Mouse (Mus musculus) ES-Bruce4 (cell line): ENCODE results near the gene Cadps. TPM values are rescaled to one million over a fixed set of nuclear protein-coding genes. Genes with fewer than 3 reads are reported as not detected.

Source experiments
- H3K27ac ChIP-seq: 2 replicates; pipeline ENCODE4 v1.5.1; 2012; ENCODE audit warnings: low read length, inconsistent platforms; ENCODE audit not compliant: insufficient read depth
- H3K27me3 ChIP-seq: 2 replicates; pipeline ENCODE4 v1.6.1; 2012; ENCODE audit warnings: mild to moderate bottlenecking, low read length, inconsistent platforms; ENCODE audit not compliant: control insufficient read depth, poor library complexity, insufficient read depth, severe bottlenecking
- H3K36me3 ChIP-seq: 2 replicates; pipeline ENCODE4 v1.6.1; 2012; ENCODE audit warnings: inconsistent platforms, mild to moderate bottlenecking, low read length, moderate library complexity; ENCODE audit not compliant: control insufficient read depth, poor library complexity, insufficient read depth, severe bottlenecking
- H3K4me1 ChIP-seq: one replicate; pipeline ENCODE4 v1.8.1; 2011; ENCODE audit warnings: low read length; ENCODE audit not compliant: control insufficient read depth, insufficient read depth
- H3K4me3 ChIP-seq: 2 replicates; pipeline ENCODE4 v1.5.1; 2011; ENCODE audit warnings: low read depth, mild to moderate bottlenecking, low read length
- H3K9ac ChIP-seq: 2 replicates; pipeline ENCODE4 v1.6.1; 2012; ENCODE audit warnings: low read depth, mild to moderate bottlenecking, inconsistent platforms; ENCODE audit not compliant: poor library complexity, severe bottlenecking
- H3K9me3 ChIP-seq: replicated peaks from 2 replicates; pipeline ENCODE4 v1.6.1; 2012; ENCODE audit warnings: mild to moderate bottlenecking, low read length, inconsistent platforms; ENCODE audit not compliant: control insufficient read depth, poor library complexity, insufficient read depth, severe bottlenecking
- CTCF ChIP-seq: IDR thresholded peaks from one replicate; pipeline ENCODE4 v1.8.1; 2011; ENCODE audit warnings: low read depth, low read length
- EP300 ChIP-seq: IDR thresholded peaks from 2 replicates; pipeline ENCODE4 v1.6.1; 2011; ENCODE audit warnings: low read depth, low read length; ENCODE audit not compliant: insufficient read depth
- POLR2A ChIP-seq: IDR thresholded peaks from one replicate; pipeline ENCODE4 v1.8.1; 2011; ENCODE audit warnings: low read length; ENCODE audit not compliant: insufficient read depth
- polyA plus RNA-seq: library from polyadenylated mRNA; stranded (reverse); fragments of >200 nt; gene quantifications from 2 replicates; pipeline ENCODE4 v1.2.4, GENCODE M21; 2011; ENCODE audit warnings: low read depth; ENCODE audit not compliant: missing spikeins, insufficient read depth, insufficient read length

The Cadps gene
- polyA plus RNA-seq, 1 experiment: 1.3 TPM

- H3K4me1 ChIP-seq: no peaks in the 10 kb centered on the region
- H3K9me3 ChIP-seq: no peaks in the 10 kb centered on the region
- no peak overlapping the region for H3K9ac ChIP-seq
- TF ChIP-seq POLR2A: no peak
- TF ChIP-seq CTCF: no peak
- no peak for TF ChIP-seq EP300
- H3K36me3 ChIP-seq: no peaks in the 10 kb centered on the region
- H3K27me3 ChIP-seq: no peaks in the 10 kb centered on the region
- no peak overlapping the region for H3K4me3 ChIP-seq
- H3K27ac ChIP-seq: no peak overlapping the region
Observed at GRCm38 (mm10) chr14:12722452-12723194, 100.3 kb downstream of the Cadps start.

- H3K9me3 ChIP-seq: no peaks in the 10 kb centered on the region
- TF ChIP-seq POLR2A: no peak
- TF ChIP-seq EP300: no peak
- no peak overlapping the region for H3K4me3 ChIP-seq
- no peaks in the 10 kb centered on the region for H3K27me3 ChIP-seq
- no peaks in the 10 kb centered on the region for H3K36me3 ChIP-seq
- H3K4me1 ChIP-seq: no peaks in the 10 kb centered on the region
- no peak overlapping the region for H3K27ac ChIP-seq
- H3K9ac ChIP-seq: no peak overlapping the region
Observed at GRCm38 (mm10) chr14:12718766-12719165, 104.1 kb downstream of the Cadps start.

GRCm38 (mm10) chr14:12715906-12716659 lies 106.8 kb downstream of the Cadps start:
- H3K4me3 ChIP-seq: no peak overlapping the region
- H3K27ac ChIP-seq: no peak overlapping the region
- no peaks in the 10 kb centered on the region for H3K4me1 ChIP-seq
- no peak overlapping the region for H3K9ac ChIP-seq
- no peak for TF ChIP-seq POLR2A
- TF ChIP-seq CTCF: no peak
- TF ChIP-seq EP300: no peak
- no peaks in the 10 kb centered on the region for H3K27me3 ChIP-seq
- no peaks in the 10 kb centered on the region for H3K9me3 ChIP-seq
- H3K36me3 ChIP-seq: no peaks in the 10 kb centered on the region

- no peaks in the 10 kb centered on the region for H3K4me1 ChIP-seq
- H3K36me3 ChIP-seq: no peaks in the 10 kb centered on the region
- no peak overlapping the region for H3K27ac ChIP-seq
- no peak overlapping the region for H3K4me3 ChIP-seq
- TF ChIP-seq CTCF (no peak), POLR2A (no peak), EP300 (no peak)
- H3K9ac ChIP-seq: no peak overlapping the region
- H3K9me3 ChIP-seq: no peaks in the 10 kb centered on the region
- H3K27me3 ChIP-seq: no peaks in the 10 kb centered on the region
Observed at GRCm38 (mm10) chr14:12707395-12707794, 115.5 kb downstream of the Cadps start.

GRCm38 (mm10) chr14:12704461-12704860 lies 118.4 kb downstream of the Cadps start:
- H3K27me3 ChIP-seq: no peaks in the 10 kb centered on the region
- no peak overlapping the region for H3K9ac ChIP-seq
- no peaks in the 10 kb centered on the region for H3K4me1 ChIP-seq
- no peaks in the 10 kb centered on the region for H3K36me3 ChIP-seq
- no peak overlapping the region for H3K27ac ChIP-seq
- TF ChIP-seq POLR2A (no peak), EP300 (no peak), CTCF (no peak)
- H3K4me3 ChIP-seq: no peak overlapping the region
- no peaks in the 10 kb centered on the region for H3K9me3 ChIP-seq

- Histone ChIP-seq H3K9ac (no peak overlapping the region), H3K9me3 (no peaks in the 10 kb centered on the region), H3K4me3 (no peak overlapping the region), H3K27ac (no peak overlapping the region), H3K36me3 (no peaks in the 10 kb centered on the region), H3K4me1 (no peaks in the 10 kb centered on the region), H3K27me3 (no peaks in the 10 kb centered on the region)
- TF ChIP-seq EP300 (peak; percentile 68; the same call in 1 of the 2 replicates), CTCF (no peak), POLR2A (no peak)
Observed at GRCm38 (mm10) chr14:12690201-12690600, 132.7 kb downstream of the Cadps start.
